Mouse (Mus musculus): ENCODE measurements at regions not wholly inside any gene's neighbourhood (a gene's known extent, or its start where the extent isn't known, plus 50 kb on each side); places are given as distances from the start of the nearest gene placed in this dataset.

DNA sequence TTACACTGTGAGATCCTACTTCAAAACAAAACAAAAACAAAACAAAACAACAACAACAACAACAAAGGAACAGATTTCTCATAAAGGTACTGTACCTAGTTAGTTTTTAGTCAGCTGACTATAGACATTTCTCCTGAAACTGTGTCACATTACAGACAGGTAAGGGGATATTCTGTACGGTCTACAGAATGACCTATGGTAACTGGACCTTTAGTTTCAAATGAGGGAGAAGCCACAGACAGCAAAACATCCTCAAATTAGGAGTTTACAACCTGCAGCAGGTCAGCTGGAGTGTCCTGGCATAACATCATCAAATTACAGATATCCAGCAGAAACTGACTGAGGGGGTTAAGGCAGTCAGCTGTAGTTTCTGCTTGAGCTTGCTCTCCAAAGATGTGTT, 210.7 kb downstream of the Pax1 start:
- H3K36me3 ChIP-seq (ENCODE audit: control insufficient read depth, insufficient read depth, low read length): no peaks in the 10 kb centered on the region
- WGBS: 78% methylated on average over 1 of the region's 1 CpGs
- no peak for ATAC-seq (ENCODE audit: low FRiP score)

DNA sequence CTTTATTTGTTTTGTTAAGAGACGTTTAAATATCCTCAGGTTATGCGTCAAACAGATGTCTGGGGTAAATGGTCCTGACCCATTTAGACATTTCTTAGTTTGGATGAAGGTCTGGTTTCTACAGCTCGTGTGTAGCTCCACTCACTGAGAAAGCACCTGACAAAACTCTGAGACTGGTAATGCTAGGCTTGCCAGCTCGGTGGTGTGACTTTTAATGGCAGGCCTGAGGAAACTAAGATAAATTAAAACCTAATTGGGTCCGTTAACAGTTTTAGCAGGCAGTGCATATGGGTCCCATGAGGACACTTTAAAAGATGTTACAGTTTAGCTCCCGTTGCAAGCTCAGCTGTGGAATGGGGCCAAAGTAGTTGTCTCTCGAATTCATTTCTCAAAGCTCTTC, 199.5 kb downstream of the Pax1 start:
- Histone ChIP-seq H3K4me1 (ENCODE audit: control insufficient read depth, insufficient read depth, low read length) (no peaks in the 10 kb centered on the region), H3K4me3 (ENCODE audit: low read depth, low read length) (no peak overlapping the region), H3K27me3 (ENCODE audit: control insufficient read depth, insufficient read depth, low read length) (no peaks in the 10 kb centered on the region), H3K9ac (ENCODE audit: low read length) (no peak overlapping the region), H3K27ac (ENCODE audit: low read depth, low read length) (no peak overlapping the region), H3K4me2 (no peak overlapping the region), H3K36me3 (ENCODE audit: control insufficient read depth, insufficient read depth, low read length) (no peaks in the 10 kb centered on the region), H3K9me3 (ENCODE audit: control insufficient read depth, low read length) (no peaks in the 10 kb centered on the region)
- 78% methylated on average over 7 of the region's 7 CpGs for WGBS
- DNase-seq (ENCODE audit: low spot score, missing footprints) (no peak), ATAC-seq (ENCODE audit: low FRiP score) (no peak)

More for the DNA sequence above, 210.7 kb downstream of the Pax1 start:
- H3K27me3 ChIP-seq (ENCODE audit: control insufficient read depth, insufficient read depth, low read length): no peaks in the 10 kb centered on the region
- H3K4me2 ChIP-seq: no peak overlapping the region
- H3K4me1 ChIP-seq (ENCODE audit: control insufficient read depth, insufficient read depth, low read length): no peaks in the 10 kb centered on the region
- no peak for DNase-seq (ENCODE audit: low spot score, missing footprints)
- H3K4me3 ChIP-seq (ENCODE audit: low read depth, low read length): no peak overlapping the region
- H3K9ac ChIP-seq (ENCODE audit: low read length): no peak overlapping the region
- no peak overlapping the region for H3K27ac ChIP-seq (ENCODE audit: low read depth, low read length)
- no peaks in the 10 kb centered on the region for H3K9me3 ChIP-seq (ENCODE audit: control insufficient read depth, low read length)

DNA sequence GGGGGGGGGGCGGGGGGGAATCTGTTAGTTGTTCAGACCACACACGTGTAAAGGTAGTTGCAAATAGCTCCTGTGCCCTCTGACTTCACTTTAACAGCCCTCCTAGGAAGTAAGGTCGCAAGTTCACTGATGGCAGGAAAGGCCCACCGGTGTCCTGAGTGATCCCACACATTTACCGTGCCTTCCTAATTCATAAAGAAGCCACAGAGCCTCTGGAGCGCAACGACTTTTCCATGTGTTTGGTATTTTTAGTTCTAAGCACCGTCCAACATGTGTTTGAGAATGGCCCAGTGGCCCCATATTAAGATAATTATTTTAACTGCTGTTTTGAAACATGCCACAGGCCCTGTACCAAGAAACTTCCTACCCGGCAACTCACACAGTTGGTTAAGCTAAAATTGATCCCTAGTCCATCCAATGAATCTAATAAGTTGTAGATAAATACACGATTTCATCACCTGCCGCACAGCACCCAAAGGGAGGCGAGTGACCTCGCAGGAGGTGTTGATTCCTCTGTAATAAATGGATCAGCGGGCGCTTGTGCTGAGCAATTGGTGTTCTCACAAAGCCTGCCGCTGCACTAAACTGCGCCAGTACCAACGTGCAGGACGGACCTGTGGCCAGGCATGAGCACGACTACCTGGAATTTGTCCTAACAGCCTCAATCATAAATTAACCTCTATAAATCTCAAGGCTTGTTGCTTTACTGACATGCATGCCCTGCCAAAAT, 198.9 kb downstream of the Pax1 start:
- Histone ChIP-seq H3K9ac (ENCODE audit: low read length) (no peak overlapping the region), H3K9me3 (ENCODE audit: control insufficient read depth, low read length) (no peaks in the 10 kb centered on the region), H3K4me2 (no peak overlapping the region), H3K27ac (ENCODE audit: low read depth, low read length) (no peak overlapping the region), H3K4me1 (ENCODE audit: control insufficient read depth, insufficient read depth, low read length) (no peaks in the 10 kb centered on the region), H3K27me3 (ENCODE audit: control insufficient read depth, insufficient read depth, low read length) (no peaks in the 10 kb centered on the region), H3K36me3 (ENCODE audit: control insufficient read depth, insufficient read depth, low read length) (no peaks in the 10 kb centered on the region), H3K4me3 (ENCODE audit: low read depth, low read length) (no peak overlapping the region)
- ATAC-seq (ENCODE audit: low FRiP score) (no peak), DNase-seq (ENCODE audit: low spot score, missing footprints) (no peak)
- 87% methylated on average over 20 of the region's 20 CpGs for WGBS

DNA sequence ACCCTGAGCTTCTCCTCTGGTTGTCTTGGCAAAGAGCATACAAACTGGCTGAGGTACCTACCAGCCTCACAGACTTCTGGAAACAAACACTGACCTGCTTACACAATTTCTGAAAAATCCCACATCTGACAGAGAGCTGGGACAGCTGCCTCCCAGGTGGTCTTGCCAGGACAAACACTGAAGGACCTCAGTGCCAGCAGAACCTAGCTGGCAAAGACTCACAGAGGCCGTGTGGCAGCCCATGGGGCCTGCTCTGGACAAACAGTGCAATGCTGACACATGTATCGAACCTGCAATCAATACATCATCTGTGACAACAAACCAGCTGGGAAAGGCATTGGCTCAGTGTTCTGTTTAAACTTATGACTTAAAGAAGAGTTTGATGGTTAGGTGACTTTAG, 167.4 kb downstream of the Pax1 start:
- no peak for ATAC-seq (ENCODE audit: low FRiP score)
- 75% methylated on average over 2 of the region's 2 CpGs for WGBS
- Histone ChIP-seq H3K9me3 (ENCODE audit: control insufficient read depth, low read length) (no peaks in the 10 kb centered on the region), H3K4me3 (ENCODE audit: low read depth, low read length) (no peak overlapping the region), H3K9ac (ENCODE audit: low read length) (no peak overlapping the region), H3K27ac (ENCODE audit: low read depth, low read length) (no peak overlapping the region), H3K27me3 (ENCODE audit: control insufficient read depth, insufficient read depth, low read length) (no peaks in the 10 kb centered on the region), H3K4me1 (ENCODE audit: control insufficient read depth, insufficient read depth, low read length) (no peaks in the 10 kb centered on the region), H3K4me2 (no peak overlapping the region), H3K36me3 (ENCODE audit: control insufficient read depth, insufficient read depth, low read length) (no peaks in the 10 kb centered on the region)
- no peak for DNase-seq (ENCODE audit: low spot score, missing footprints)

DNA sequence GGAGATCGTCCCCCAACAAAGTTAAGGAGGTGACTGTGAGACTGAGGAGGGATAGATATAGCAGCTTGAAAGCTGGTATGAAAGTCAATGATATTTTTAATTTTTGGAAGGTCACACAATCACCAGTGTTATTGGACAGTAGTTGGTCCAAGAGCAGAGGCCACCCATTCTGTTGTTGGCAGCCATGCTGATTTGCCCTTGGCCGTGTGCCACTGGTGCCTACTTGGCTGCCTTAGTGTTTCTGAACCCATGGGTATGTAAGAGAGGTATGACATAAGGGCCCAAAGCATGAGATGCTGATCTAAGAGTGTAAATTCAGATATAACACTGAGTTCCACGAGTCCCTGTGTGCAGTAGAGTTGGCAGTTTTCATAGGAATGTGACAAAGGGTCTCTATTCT, 153.7 kb downstream of the Pax1 start:
- no peaks in the 10 kb centered on the region for H3K27me3 ChIP-seq (ENCODE audit: control insufficient read depth, insufficient read depth, low read length)
- no peak overlapping the region for H3K4me3 ChIP-seq (ENCODE audit: low read depth, low read length)
- no peaks in the 10 kb centered on the region for H3K9me3 ChIP-seq (ENCODE audit: control insufficient read depth, low read length)
- no peak for DNase-seq (ENCODE audit: low spot score, missing footprints)
- no peak overlapping the region for H3K9ac ChIP-seq (ENCODE audit: low read length)
- no peak for ATAC-seq (ENCODE audit: low FRiP score)
- WGBS: 75% methylated on average over 3 of the region's 3 CpGs
- no peak overlapping the region for H3K27ac ChIP-seq (ENCODE audit: low read depth, low read length)
- no peak overlapping the region for H3K4me2 ChIP-seq
- H3K4me1 ChIP-seq (ENCODE audit: control insufficient read depth, insufficient read depth, low read length): no peaks in the 10 kb centered on the region
- no peaks in the 10 kb centered on the region for H3K36me3 ChIP-seq (ENCODE audit: control insufficient read depth, insufficient read depth, low read length)

DNA sequence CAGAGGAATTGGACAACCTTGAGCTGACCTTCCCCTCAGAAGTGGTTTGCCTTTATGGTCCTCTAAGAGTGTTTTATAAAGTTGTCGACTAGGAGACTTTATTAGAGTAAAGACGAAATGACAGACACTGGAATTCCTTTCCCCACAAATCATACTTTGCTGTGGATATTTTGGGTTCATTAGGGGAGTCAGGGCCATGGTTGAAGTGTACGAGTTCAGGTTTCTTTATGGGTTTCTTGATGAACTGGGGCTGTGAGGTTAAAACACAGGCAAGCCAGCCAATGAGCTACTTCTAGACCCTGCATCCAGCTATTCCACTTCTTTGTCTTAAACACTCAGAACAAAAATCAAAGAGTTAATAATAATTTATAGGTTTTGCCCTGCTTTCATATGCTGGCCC, 153.0 kb downstream of the Pax1 start:
- ATAC-seq (ENCODE audit: low FRiP score): no peak
- no peaks in the 10 kb centered on the region for H3K36me3 ChIP-seq (ENCODE audit: control insufficient read depth, insufficient read depth, low read length)
- no peak overlapping the region for H3K27ac ChIP-seq (ENCODE audit: low read depth, low read length)
- no peak for DNase-seq (ENCODE audit: low spot score, missing footprints)
- no peak overlapping the region for H3K4me3 ChIP-seq (ENCODE audit: low read depth, low read length)
- 85% methylated on average over 3 of the region's 3 CpGs for WGBS
- no peak overlapping the region for H3K9ac ChIP-seq (ENCODE audit: low read length)
- H3K9me3 ChIP-seq (ENCODE audit: control insufficient read depth, low read length): no peaks in the 10 kb centered on the region
- H3K4me1 ChIP-seq (ENCODE audit: control insufficient read depth, insufficient read depth, low read length): no peaks in the 10 kb centered on the region
- no peak overlapping the region for H3K4me2 ChIP-seq
- no peaks in the 10 kb centered on the region for H3K27me3 ChIP-seq (ENCODE audit: control insufficient read depth, insufficient read depth, low read length)

DNA sequence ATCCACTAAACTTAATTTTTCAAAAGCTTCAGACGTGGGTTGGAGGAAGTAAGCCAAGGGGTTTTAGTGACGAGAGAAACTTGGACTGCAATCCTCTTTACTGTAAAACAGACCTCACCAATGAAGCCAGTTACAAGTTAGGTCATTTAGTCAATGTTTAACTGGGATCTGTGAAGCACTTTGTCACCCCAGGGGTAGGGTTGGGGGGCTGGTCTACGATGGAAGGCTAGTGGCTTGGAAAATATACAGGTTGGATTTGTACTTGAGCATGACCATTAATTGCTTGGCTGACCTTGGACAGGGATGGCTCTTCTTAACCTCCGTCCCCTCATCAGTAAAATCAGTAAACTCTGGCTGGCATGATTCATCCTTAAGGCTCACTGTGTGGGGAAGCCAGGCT, 142.2 kb downstream of the Pax1 start:
- Histone ChIP-seq H3K9ac (ENCODE audit: low read length) (no peak overlapping the region), H3K27ac (ENCODE audit: low read depth, low read length) (no peak overlapping the region), H3K4me2 (no peak overlapping the region), H3K27me3 (ENCODE audit: control insufficient read depth, insufficient read depth, low read length) (no peaks in the 10 kb centered on the region), H3K9me3 (ENCODE audit: control insufficient read depth, low read length) (no peaks in the 10 kb centered on the region), H3K4me1 (ENCODE audit: control insufficient read depth, insufficient read depth, low read length) (no peaks in the 10 kb centered on the region), H3K36me3 (ENCODE audit: control insufficient read depth, insufficient read depth, low read length) (no peaks in the 10 kb centered on the region), H3K4me3 (ENCODE audit: low read depth, low read length) (no peak overlapping the region)
- ATAC-seq (ENCODE audit: low FRiP score) (no peak), DNase-seq (ENCODE audit: low spot score, missing footprints) (peak; percentile 14)
- 90% methylated on average over 4 of the region's 4 CpGs for WGBS

DNA sequence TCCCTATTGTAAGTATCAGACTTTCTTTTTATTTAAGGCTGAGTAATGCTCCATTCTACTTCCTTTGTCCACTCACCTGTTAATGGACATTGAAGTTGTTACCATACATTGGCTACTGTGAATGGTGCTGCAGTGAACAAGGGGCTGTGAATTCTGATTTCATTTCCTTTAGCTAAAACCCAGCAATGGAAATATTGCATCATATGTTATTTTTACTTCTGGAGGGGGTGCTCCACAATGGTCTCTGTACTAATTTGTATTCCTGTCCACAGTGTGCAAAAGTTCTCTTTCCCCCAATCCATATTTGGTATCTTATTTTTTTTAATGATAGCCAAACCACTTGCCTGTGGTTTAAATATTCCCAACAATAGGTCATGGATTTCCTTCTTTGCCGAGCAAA, 137.0 kb downstream of the Pax1 start:
- no peak overlapping the region for H3K27ac ChIP-seq (ENCODE audit: low read depth, low read length)
- no peaks in the 10 kb centered on the region for H3K9me3 ChIP-seq (ENCODE audit: control insufficient read depth, low read length)
- H3K9ac ChIP-seq (ENCODE audit: low read length): no peak overlapping the region
- DNase-seq (ENCODE audit: low spot score, missing footprints) (peak; percentile 19), ATAC-seq (ENCODE audit: low FRiP score) (no peak)
- H3K4me3 ChIP-seq (ENCODE audit: low read depth, low read length): no peak overlapping the region
- no peaks in the 10 kb centered on the region for H3K4me1 ChIP-seq (ENCODE audit: control insufficient read depth, insufficient read depth, low read length)
- no peaks in the 10 kb centered on the region for H3K36me3 ChIP-seq (ENCODE audit: control insufficient read depth, insufficient read depth, low read length)
- 87% methylated on average over 1 of the region's 1 CpGs for WGBS
- no peak overlapping the region for H3K4me2 ChIP-seq
- no peaks in the 10 kb centered on the region for H3K27me3 ChIP-seq (ENCODE audit: control insufficient read depth, insufficient read depth, low read length)

DNA sequence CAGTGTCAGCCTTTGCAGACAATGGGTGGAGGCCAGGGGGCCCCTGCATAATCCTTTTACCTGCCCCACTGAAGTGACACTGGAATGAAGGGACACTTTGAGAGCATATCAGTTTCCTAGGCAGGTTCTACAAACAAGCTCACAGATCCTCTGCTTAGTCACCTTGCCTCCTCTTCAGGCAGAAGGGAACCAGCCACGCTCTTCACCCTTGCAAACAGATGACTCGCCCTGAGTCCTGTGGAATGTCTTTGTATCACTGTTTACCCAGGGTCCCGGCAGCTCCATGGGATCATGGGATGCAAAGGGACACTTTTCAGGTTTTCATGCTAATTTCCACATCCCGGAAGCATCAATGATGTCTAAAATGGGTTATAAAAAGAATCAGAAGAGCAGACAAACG, 94.2 kb downstream of the Pax1 start:
- no peaks in the 10 kb centered on the region for H3K36me3 ChIP-seq (ENCODE audit: control insufficient read depth, insufficient read depth, low read length)
- DNase-seq (ENCODE audit: low spot score, missing footprints): no peak
- ATAC-seq (ENCODE audit: low FRiP score): no peak
- H3K27me3 ChIP-seq (ENCODE audit: control insufficient read depth, insufficient read depth, low read length): no peaks in the 10 kb centered on the region
- peaks cover 4% of the 10 kb centered on the region; the same call in 1 of the 2 replicates for H3K4me1 ChIP-seq (ENCODE audit: control insufficient read depth, insufficient read depth, low read length)
- H3K9ac ChIP-seq (ENCODE audit: low read length): no peak overlapping the region
- WGBS: 54% methylated on average over 5 of the region's 5 CpGs
- no peak overlapping the region for H3K4me3 ChIP-seq (ENCODE audit: low read depth, low read length)
- H3K27ac ChIP-seq (ENCODE audit: low read depth, low read length): no peak overlapping the region
- H3K9me3 ChIP-seq (ENCODE audit: control insufficient read depth, low read length): no peaks in the 10 kb centered on the region
- no peak overlapping the region for H3K4me2 ChIP-seq

All from midbrain, embryonic 11.5 days (tissue).